Mouse (Mus musculus) retina, embryonic 14.5 days (tissue): ENCODE measurements around the gene Zbtb45.

ENCODE experiments used
- DNase-seq: peaks from one replicate; pipeline ENCODE4 v3.0.0-alpha.2; 2015; ENCODE audit warnings: low spot score

Zbtb45 gene

GRCm38 (mm10) chr7:12998053-12998452, 11.8 kb downstream of the Zbtb45 start, which contains the start of gene Slc27a5:
TSS of gene Slc27a5 (minus strand) at chr7:12998192.
- no peak for DNase-seq

GRCm38 (mm10) chr7:12997230-12997629, 12.6 kb downstream of the Zbtb45 start:
- DNase-seq: no peak

DNA sequence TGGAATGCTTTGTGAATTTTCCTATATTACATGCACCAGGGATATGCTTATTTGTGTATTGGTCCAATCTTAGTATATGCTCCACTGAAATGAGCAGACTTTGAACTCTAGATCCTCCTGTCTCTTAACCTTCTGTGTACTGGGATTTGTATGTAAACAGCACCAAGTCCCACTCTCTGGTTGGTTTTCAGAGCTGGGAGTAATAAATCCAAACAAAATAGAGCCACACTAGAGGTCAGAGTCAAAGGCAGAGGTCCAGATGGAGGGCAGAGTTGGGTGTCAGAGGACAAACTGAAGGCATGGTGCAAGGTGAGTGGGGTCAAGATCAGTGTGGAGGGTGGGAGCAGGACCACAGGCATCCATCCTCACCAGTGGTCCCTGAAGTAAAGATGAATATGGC, 14.0 kb downstream of the Zbtb45 start:
- DNase-seq: no peak

DNA sequence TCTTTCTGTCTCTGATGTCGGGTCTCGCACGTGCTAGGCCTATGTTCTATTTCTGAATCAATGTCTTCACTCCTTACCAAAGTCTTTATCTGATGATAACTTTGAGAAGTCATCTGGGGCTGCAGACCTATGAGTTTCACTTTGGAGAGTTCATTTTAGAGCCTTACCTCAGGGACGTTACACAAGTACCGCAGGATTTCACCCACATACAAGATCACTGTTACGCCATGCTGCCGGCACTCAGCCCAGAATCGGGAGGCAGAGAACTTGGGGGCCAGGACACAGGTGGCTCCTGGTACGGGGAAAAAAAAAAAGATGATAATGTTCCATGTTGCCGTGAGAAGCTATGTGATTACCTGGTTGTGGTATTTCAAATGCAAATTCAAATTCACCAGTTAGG, 16.7 kb downstream of the Zbtb45 start:
- DNase-seq: no peak

DNA sequence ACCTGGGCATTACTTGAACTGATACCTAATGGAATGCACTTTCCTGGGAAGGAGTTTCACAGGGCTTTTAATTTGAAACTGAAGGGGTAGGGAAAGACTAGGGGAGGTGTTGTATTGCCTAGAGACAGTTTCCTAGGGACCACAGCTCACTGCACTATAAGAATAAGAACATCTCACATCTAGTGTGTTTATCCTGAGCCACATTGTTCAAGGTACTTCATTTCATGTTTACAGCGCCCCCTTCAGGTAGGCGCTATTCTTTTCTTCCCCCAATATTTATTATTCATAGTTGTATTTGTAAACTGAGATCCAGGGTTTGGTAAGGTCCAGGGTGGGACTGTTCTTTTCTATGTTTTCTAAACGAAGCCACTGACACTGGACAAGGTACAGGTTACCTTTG, 17.6 kb downstream of the Zbtb45 start:
- DNase-seq: peak; percentile 36

GRCm38 (mm10) chr7:12987409-12988189, 22.2 kb downstream of the Zbtb45 start:
- DNase-seq: no peak

DNA sequence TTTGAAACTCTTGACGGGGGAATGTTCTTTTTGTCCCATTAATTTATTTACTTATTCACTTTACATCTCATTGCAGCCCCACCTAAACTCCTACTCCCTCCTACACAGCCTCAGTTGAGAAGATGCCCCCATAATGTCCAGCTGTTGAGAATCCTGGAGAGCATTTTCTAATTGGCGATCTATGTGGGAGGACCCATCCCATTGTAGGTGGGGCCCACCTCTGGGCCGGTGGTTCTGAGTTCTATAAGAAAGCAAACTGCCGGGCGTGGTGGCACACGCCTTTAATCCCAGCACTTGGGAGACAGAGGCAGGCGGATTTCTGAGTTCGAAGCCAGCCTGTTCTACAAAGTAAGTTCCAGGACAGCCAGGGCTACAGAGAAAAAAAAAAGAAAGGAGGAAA, 22.9 kb downstream of the Zbtb45 start:
- DNase-seq: no peak

DNA sequence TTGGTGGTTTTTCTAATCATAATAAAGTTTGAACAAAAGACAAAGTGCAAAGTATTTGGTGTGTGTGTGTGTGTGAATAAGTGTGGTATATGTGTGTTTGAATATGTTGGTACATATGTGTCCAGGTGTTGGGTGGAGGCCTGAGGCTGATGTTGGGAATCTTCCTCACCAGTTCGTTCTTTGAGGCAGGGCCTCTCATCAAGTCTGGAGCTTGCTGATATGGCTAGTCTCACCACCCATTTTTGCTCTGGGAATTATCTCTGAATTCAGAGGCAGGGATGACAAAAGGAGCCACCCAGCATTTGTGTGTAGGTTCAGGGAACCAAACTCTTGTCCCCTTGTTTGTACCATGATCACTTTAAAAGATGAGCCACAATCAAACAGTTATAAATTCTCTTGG, 24.1 kb downstream of the Zbtb45 start:
- no peak for DNase-seq

DNA sequence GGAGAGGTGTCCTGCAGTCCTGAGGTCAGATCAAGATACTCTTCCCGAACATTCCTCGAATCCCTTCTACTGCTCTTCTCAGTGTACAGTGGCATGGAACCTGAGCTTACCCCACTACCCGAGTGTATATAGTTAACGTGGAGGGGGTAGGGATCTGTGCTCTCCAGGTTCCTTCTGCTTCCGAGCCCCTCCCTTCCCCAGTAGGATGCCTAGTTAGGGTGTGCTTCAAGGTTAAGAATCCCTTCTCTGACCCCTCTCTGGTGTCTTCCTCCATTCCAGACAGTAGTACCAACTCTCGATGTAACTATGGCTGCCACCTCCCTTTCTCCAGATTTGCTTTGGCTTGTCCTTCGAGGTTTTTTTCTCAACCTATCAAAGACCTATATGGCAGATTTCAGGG, 29.5 kb downstream of the Zbtb45 start:
- no peak for DNase-seq

GRCm38 (mm10) chr7:12979776-12980175, 30.1 kb downstream of the Zbtb45 start:
- DNase-seq: no peak

DNA sequence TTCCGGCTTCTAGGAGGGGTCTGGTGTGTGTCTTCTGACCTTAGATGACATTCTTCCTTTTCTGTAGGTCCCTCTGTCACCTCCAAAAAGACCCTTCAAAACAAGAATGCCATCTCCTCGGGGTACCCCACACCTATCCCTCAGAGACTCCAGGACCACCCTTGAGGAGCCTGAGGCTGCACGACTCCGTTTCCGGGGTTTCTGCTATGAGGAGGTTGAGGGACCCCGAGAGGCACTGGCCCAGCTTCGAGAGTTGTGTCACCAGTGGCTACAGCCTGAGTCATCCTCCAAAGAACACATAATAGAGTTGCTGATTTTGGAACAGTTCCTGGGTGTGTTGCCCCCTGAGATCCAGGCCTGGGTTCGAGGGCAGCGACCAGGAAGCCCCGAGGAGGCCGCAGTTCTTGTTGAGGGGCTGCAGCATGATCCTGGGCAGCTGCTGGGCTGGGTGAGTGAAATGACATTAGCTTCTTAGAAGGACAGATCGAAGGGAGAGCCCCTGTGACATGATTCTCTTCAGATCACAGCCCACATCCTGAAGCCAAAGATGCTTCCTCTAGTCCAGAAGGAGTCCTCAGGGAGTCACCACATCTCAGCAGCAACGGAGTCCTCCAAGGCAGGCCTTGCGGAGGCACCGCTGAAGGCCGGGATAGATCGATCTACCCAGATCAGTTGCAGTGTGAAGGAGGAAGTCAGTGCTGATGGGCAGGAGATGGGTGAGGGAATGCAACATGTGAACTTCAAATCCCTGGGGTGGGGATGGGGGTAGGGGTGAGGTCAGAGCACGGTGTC, 30.7 kb downstream of the Zbtb45 start:
- DNase-seq: no peak

GRCm38 (mm10) chr7:12977682-12978389, 32.0 kb downstream of the Zbtb45 start, which contains the start of gene Zfp446:
TSS of gene Zfp446 (plus strand) at chr7:12977848.
- peak; percentile 98 for DNase-seq

DNA sequence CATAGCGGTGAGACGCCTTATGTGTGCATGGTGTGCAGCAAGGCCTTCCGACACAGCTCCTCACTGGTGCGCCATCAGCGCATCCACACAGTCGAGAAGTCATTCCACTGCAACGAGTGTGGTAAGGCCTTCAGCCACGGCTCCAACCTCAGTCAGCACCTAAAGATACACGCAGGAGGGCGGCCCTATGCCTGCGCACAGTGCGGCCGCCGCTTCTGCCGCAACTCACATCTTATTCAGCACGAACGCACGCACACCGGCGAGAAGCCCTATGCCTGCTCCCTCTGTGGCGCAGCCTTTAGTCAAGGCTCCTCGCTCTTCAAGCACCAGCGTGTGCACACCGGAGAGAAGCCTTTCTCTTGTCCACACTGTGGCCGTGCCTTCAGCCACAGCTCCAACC, 38.9 kb downstream of the Zbtb45 start:
- DNase-seq: no peak

DNA sequence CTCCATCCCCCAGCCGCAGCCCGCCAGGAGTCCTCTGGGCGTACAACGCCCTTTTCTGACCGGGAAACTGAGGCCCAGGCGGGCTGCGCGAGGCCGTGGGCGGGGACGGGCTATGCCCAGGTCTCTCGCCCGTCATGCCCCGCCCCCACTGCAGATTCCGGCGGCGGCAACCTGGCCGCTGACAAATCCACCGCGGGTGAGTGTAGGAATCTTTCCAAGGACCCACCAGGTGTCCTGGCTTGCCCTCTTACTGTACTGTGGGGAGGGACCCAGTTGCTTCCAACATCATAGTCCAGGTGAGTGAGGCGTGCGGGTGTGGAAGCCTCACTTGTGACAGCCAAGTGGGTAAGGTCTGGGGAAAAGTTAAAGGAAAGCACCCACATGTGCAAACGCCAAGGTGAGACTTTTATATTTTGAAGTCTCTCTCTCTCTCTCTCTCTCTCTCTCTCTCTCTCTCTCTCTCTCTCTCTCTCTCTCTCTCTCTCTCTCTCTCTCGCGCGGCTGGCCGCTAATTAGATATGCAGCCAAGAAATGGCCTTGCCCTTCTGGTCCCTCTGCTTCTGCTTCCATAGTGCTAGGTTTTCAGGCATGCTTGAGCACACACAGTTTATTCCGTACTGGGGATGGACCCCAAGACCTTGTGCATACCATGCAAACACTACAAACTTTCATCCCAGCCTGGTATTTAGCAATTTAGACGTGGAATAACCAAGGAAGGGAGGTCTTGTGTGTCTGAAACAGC, 43.6 kb downstream of the Zbtb45 start:
- no peak for DNase-seq

- DNase-seq: peak; percentile 88
These were observed 44.1 kb downstream of the Zbtb45 start, which contains the start of gene Zfp324 for GRCm38 (mm10) chr7:12965678-12966091. TSS of gene Zfp324 (plus strand) at chr7:12965838.

GRCm38 (mm10) chr7:12961511-12962141, 48.2 kb downstream of the Zbtb45 start:
- DNase-seq: peak; percentile 68

DNA sequence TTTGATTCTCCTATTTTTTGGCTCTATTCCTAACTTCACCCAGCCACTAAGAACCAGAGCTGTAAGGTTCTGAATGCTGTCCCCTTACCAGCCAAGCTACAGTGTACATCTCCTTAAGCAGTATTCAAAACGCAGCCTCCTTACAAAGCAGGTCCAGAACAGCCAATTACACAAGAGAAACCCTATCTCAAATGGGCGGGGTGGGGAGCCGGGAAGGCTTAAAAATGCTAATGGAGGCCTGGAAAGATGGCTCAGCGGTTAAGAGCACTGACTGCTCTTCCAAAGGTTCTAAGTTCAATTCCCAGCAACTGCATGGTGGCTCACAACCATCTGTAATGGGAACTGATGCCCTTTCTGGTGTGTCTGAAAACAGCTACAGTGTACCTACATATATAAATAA, 50.1 kb downstream of the Zbtb45 start:
- DNase-seq: no peak

DNA sequence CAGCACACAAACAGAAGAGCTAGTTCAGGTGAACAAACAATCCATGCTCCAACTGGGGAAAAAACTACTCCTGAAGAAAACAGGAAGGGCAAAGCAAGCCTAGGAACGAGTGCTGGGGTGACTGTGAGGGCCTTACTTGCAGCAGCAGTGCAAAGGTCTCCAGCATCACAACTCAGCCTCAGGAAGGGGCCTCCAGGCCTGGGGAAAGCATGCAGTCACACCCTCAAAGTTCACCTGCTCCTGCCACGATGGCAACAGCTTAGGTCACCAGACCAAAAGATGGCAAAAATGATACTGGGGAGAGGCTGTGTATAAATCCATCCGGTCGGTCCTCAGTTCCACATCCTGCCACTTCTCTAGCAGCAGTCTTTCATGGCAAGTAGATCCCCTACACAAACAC, 50.9 kb downstream of the Zbtb45 start:
- no peak for DNase-seq

GRCm38 (mm10) chr7:12957511-12957910, 52.3 kb downstream of the Zbtb45 start:
- no peak for DNase-seq

DNA sequence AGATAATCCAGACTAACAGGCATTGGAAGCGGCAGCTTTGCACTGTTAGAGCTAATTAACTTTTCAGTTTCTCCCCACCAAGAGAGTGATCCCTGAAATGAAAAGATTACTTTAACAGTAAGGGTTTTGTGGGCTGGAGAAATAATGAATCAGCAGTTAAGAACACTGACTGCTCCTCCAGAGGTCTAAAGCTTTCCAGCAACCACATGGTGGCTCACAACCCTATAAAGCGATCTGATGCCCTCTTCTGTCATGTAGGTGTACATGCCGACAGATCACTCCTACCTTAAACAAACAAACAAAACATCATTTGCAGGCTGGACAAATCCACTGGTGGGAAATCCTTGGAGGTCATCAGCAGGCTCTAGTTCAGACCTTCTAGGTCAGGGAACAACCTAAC, 54.9 kb downstream of the Zbtb45 start:
- no peak for DNase-seq
